Mouse (Mus musculus): Measurements from ENCODE around the gene B4galt3. TPM values are rescaled to one million over a fixed set of nuclear protein-coding genes. Genes with fewer than 3 reads are reported as not detected.

The B4galt3 gene
- 44.4 and 56.4 TPM in 2 replicates for polyA plus RNA-seq (2015; fragmentation: Nextera tagmentation; extraction: Ambion mirVana)

- H3K4me2 ChIP-seq: peak within 1 kb of the TSS; percentile 83
- peak within 1 kb of the TSS; percentile 83 for H3K9ac ChIP-seq
- peak; percentile 92 for ATAC-seq (replicated peaks; ENCODE audit: insufficient number of reproducible peaks, insufficient read depth, low FRiP score, low read depth)
- H3K4me1 ChIP-seq (replicated peaks): peaks cover 12% of the 10 kb centered on the region
- H3K27ac ChIP-seq: peak within 1 kb of the TSS; percentile 72
- 3% methylated on average over 36 of the region's 36 CpGs for WGBS
- H3K27me3 ChIP-seq: no peaks in the 10 kb centered on the region
- no peaks in the 10 kb centered on the region for H3K9me3 ChIP-seq (replicated peaks)
- peak within 1 kb of the TSS; percentile 89 for H3K4me3 ChIP-seq
- peaks cover 26% of the 10 kb centered on the region for H3K36me3 ChIP-seq
Observed at GRCm38 (mm10) chr1:171269848-171270572, at the start of gene B4galt3. TSS of gene B4galt3 (plus strand) at chr1:171270328.

DNA sequence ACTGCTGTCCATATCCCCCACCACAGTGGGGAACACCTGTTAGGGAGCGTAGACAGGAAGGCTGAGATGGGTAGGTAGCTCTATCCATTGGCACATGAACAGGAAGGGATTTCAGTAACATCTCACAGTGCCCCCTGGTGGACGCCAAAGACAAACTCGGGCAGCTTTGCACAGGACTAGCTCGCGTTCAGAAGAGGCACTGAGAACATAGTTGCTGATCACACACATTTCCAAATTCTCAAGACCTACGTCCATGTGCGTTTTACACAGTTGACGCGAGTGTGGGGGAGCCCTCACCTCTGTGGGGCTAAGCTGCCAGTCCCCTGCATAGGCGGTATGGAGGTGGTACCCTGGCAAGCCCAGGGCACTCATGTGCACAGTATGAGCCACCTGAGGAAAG lies 49.3 kb upstream of the B4galt3 start:
- H3K4me2 ChIP-seq: peak overlapping the region; percentile 81
- H3K4me1 ChIP-seq (replicated peaks): peaks cover 22% of the 10 kb centered on the region
- H3K27me3 ChIP-seq: no peaks in the 10 kb centered on the region
- H3K27ac ChIP-seq: no peak overlapping the region
- H3K9me3 ChIP-seq (replicated peaks): no peaks in the 10 kb centered on the region
- no peak for ATAC-seq (replicated peaks; ENCODE audit: insufficient number of reproducible peaks, insufficient read depth, low FRiP score, low read depth)
- H3K4me3 ChIP-seq: peak overlapping the region; percentile 60
- 0 out of 2 replicates have a peak overlapping the region, but pooled peaks have one; percentile 5 for H3K9ac ChIP-seq
- WGBS: 9% methylated on average over 10 of the region's 10 CpGs
- H3K36me3 ChIP-seq: peaks cover 21% of the 10 kb centered on the region; the same call in 1 of the 2 replicates

DNA sequence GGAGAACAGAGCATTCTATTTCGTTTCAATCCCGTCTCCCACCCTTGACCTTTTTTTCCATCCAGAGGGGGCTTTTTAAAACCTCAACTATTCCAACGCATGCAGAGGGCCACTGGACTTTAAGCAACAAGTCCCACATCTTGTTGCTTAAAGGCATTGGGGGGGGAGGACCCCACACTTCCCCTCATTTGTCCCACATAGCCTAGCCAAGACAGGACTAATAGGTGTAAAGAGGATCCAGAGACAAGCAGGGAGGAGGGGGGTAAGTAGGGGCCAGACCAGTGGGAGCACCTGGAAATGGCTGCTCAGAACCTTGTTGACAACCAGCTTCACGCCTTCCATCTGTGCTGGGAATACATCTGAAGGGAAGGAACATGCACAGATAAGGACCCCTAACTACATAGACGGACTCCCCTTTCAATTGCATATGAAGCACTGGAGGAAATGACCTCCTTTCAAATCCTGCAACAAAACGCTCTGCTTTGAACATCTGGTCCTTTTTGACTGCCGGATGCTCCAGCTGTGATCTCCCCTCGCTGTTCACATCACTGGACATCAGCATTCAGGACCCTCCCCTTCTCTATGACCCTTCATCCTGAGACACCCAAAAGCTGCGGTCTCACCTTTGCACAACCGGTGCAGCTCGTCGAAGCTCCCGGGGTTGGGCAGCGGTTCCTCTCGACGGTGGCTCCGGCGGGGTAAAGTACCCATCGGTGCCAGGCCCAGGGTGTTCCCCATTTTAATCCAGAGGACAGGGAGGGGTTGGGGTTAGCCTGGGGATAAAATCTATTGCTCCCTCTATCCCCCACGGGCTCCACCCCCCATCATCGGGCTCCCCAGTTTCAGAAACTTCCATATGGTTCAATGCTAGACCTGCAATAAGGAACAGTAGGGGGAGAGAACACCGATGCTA lies 48.6 kb upstream of the B4galt3 start:
- H3K4me1 ChIP-seq (replicated peaks): peaks cover 17% of the 10 kb centered on the region
- no peaks in the 10 kb centered on the region for H3K27me3 ChIP-seq
- no peaks in the 10 kb centered on the region for H3K9me3 ChIP-seq (replicated peaks)
- H3K4me2 ChIP-seq: peak overlapping the region; percentile 81
- peak overlapping the region; percentile 60 for H3K4me3 ChIP-seq
- peak overlapping the region; percentile 32 for H3K27ac ChIP-seq
- ATAC-seq (replicated peaks; ENCODE audit: insufficient number of reproducible peaks, insufficient read depth, low FRiP score, low read depth): 0 out of 2 replicates have a peak, but pooled peaks have one; percentile 1
- peaks cover 21% of the 10 kb centered on the region; the same call in 1 of the 2 replicates for H3K36me3 ChIP-seq
- WGBS: 8% methylated on average over 22 of the region's 22 CpGs
- peak overlapping the region; percentile 48 for H3K9ac ChIP-seq

DNA sequence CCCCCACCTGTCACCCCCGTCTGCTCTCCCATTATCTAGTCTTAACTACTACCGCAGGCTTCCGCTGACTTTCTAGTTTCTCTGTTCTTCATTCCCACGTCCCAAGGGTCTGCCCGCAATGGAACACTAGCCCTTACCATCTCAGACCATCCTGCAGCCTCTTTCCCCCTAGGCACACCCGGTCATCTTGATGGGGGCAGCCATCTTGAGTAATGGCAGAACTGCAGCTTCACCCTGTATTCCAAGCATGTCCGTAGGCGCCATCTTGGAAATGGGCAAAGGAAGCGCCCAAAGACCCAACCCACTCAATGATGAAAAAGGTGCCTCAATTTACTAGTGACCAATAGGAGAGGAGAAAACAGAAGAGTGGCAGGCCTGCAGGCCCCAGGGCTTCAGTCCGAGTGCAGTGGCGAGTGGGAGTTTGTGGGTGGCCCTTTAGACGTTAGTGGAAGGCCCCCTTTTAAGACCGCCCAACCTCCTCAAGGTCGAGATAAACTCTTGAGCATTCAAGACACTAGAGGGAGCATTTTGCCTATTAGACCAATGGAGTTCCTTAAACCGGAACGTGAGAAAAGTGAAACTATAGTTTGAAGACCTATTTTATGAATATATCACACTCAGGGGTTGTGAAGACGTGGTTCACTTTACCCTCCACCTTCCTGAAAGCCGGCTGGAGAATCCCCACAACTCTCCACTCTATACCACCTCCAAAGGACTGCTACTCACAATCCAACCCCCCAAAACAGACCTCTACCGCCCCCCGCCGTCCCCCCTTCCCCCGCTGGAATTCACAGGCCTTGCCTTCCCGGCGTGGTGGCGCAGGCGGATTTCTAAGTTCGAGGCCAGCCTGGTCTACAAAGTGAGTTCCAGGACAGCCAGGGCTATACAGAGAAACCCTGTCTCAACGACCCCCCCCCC lies 47.6 kb upstream of the B4galt3 start, which contains the start of gene Tomm40l:
Gene Tomm40l (minus strand): TSS at position 277 of the 918 bp plus-strand sequence.
- Histone ChIP-seq H3K4me3 (peak within 1 kb of the TSS; percentile 60), H3K4me1 (replicated peaks) (peaks cover 15% of the 10 kb centered on the region), H3K27ac (peak within 1 kb of the TSS; percentile 94), H3K4me2 (peak within 1 kb of the TSS; percentile 81), H3K9ac (peak within 1 kb of the TSS; percentile 56), H3K36me3 (peaks cover 21% of the 10 kb centered on the region; the same call in 1 of the 2 replicates), H3K27me3 (no peaks in the 10 kb centered on the region), H3K9me3 (replicated peaks) (no peaks in the 10 kb centered on the region)
- 2% methylated on average over 28 of the region's 28 CpGs for WGBS
- peak; percentile 97 for ATAC-seq (replicated peaks; ENCODE audit: insufficient number of reproducible peaks, insufficient read depth, low FRiP score, low read depth)

GRCm38 (mm10) chr1:171223168-171223567 lies 47.0 kb upstream of the B4galt3 start:
- Histone ChIP-seq H3K4me3 (peak overlapping the region; percentile 60), H3K27ac (peak overlapping the region; percentile 94), H3K36me3 (peaks cover 17% of the 10 kb centered on the region; the same call in 1 of the 2 replicates), H3K4me1 (replicated peaks) (peaks cover 15% of the 10 kb centered on the region), H3K9me3 (replicated peaks) (no peaks in the 10 kb centered on the region), H3K9ac (peak overlapping the region; percentile 56), H3K4me2 (peak overlapping the region; percentile 81), H3K27me3 (no peaks in the 10 kb centered on the region)
- 79% methylated on average over 6 of the region's 6 CpGs for WGBS
- ATAC-seq (replicated peaks; ENCODE audit: insufficient number of reproducible peaks, insufficient read depth, low FRiP score, low read depth): no peak

- 0 out of 2 replicates have a peak overlapping the region, but pooled peaks have one; percentile 5 for H3K27ac ChIP-seq
- H3K36me3 ChIP-seq: peaks cover 13% of the 10 kb centered on the region; the same call in 1 of the 2 replicates
- H3K9ac ChIP-seq: no peak overlapping the region
- WGBS: 53% methylated on average over 2 of the region's 2 CpGs
- H3K27me3 ChIP-seq: no peaks in the 10 kb centered on the region
- peaks cover 15% of the 10 kb centered on the region for H3K4me1 ChIP-seq (replicated peaks)
- H3K9me3 ChIP-seq (replicated peaks): no peaks in the 10 kb centered on the region
- H3K4me2 ChIP-seq: no peak overlapping the region
- no peak overlapping the region for H3K4me3 ChIP-seq
- ATAC-seq (replicated peaks; ENCODE audit: insufficient number of reproducible peaks, insufficient read depth, low FRiP score, low read depth): no peak
Observed at GRCm38 (mm10) chr1:171223796-171224195, 46.3 kb upstream of the B4galt3 start.

DNA sequence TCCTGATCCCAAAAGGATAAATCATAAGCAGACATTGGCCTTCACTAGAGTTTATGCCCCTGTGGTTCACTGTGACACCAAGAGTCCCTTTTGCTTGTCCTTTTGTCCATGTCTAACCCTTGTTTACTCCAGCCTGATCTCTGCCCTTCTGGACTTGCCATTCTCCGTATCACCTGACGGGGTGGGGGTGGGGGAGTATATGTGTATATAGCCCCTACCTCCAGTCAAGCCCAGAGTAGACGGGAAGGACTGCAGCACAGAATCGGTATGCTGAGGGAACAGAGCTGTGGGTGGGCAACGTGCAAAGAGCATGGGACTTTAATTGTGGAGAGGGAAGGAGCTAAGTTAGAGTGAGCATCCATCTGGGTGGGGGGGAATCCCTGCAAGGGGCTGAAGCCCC lies 45.3 kb upstream of the B4galt3 start, which contains the start of gene Apoa2:
Gene Apoa2 (plus strand): TSS at position 198 of the 400 bp plus-strand sequence.
- Histone ChIP-seq H3K27ac (0 out of 2 replicates have a peak within 1 kb of the TSS, but pooled peaks have one; percentile 5), H3K4me3 (no peak within 1 kb of the TSS), H3K27me3 (no peaks in the 10 kb centered on the region), H3K9ac (no peak within 1 kb of the TSS), H3K9me3 (replicated peaks) (no peaks in the 10 kb centered on the region), H3K36me3 (peaks cover 4% of the 10 kb centered on the region; the same call in 1 of the 2 replicates), H3K4me2 (no peak within 1 kb of the TSS), H3K4me1 (replicated peaks) (peaks cover 15% of the 10 kb centered on the region)
- WGBS: 76% methylated on average over 5 of the region's 5 CpGs
- ATAC-seq (replicated peaks; ENCODE audit: insufficient number of reproducible peaks, insufficient read depth, low FRiP score, low read depth): no peak

DNA sequence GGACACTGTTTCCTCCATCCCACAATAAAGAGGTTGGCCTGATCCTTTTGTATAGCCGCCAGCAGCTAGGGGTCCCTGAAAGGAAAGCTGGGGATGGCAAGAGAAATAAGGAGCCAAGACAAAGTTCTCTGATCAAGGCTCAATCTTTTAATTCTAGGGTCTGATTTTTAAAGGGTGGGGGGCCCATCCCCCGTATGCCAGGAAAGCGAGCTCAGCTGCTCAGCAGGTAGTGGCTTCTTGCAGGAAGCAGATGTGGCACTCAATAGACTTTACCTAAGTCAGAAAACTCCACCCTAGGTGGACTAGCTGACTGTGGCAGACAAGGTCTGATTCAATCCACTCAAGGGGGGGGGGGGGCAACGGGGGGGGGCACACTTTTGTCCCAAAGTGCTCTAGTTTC lies 43.3 kb upstream of the B4galt3 start:
- Histone ChIP-seq H3K4me2 (no peak overlapping the region), H3K4me3 (no peak overlapping the region), H3K9me3 (replicated peaks) (no peaks in the 10 kb centered on the region), H3K9ac (no peak overlapping the region), H3K4me1 (replicated peaks) (peaks cover 6% of the 10 kb centered on the region), H3K27me3 (no peaks in the 10 kb centered on the region), H3K27ac (no peak overlapping the region), H3K36me3 (no peaks in the 10 kb centered on the region)
- ATAC-seq (replicated peaks; ENCODE audit: insufficient number of reproducible peaks, insufficient read depth, low FRiP score, low read depth): no peak
- WGBS: 51% methylated on average over 4 of the region's 4 CpGs

GRCm38 (mm10) chr1:171227879-171228278 lies 42.2 kb upstream of the B4galt3 start:
- no peak for ATAC-seq (replicated peaks; ENCODE audit: insufficient number of reproducible peaks, insufficient read depth, low FRiP score, low read depth)
- H3K9ac ChIP-seq: no peak overlapping the region
- H3K36me3 ChIP-seq: no peaks in the 10 kb centered on the region
- no peak overlapping the region for H3K4me3 ChIP-seq
- no peaks in the 10 kb centered on the region for H3K27me3 ChIP-seq
- 68% methylated on average over 1 of the region's 1 CpGs for WGBS
- H3K4me1 ChIP-seq (replicated peaks): peaks cover 6% of the 10 kb centered on the region
- H3K27ac ChIP-seq: no peak overlapping the region
- no peak overlapping the region for H3K4me2 ChIP-seq
- H3K9me3 ChIP-seq (replicated peaks): no peaks in the 10 kb centered on the region

GRCm38 (mm10) chr1:171229750-171230149 lies 40.4 kb upstream of the B4galt3 start:
- Histone ChIP-seq H3K4me2 (no peak overlapping the region), H3K27ac (no peak overlapping the region), H3K9me3 (replicated peaks) (no peaks in the 10 kb centered on the region), H3K4me3 (no peak overlapping the region), H3K27me3 (no peaks in the 10 kb centered on the region), H3K36me3 (peaks cover 8% of the 10 kb centered on the region), H3K4me1 (replicated peaks) (0 out of 2 replicates have a peak, but pooled peaks cover 9% of the 10 kb centered on the region), H3K9ac (no peak overlapping the region)
- ATAC-seq (replicated peaks; ENCODE audit: insufficient number of reproducible peaks, insufficient read depth, low FRiP score, low read depth): no peak
- WGBS: 60% methylated on average over 6 of the region's 6 CpGs

Measured in heart, embryonic 15.5 days (tissue).